Mouse (Mus musculus): Measurements from ENCODE around the gene Pdcd11.
A peak's percentile ranks its signal among the peaks of the same experiment; 100 is the strongest.
"Not testable (repeated sequence)": the region's sequence is repeated elsewhere in the genome, so short reads cannot be mapped to it uniquely, and the experiment has no call there.

Gene Pdcd11

GRCm38 (mm10) chr19:47128835-47129234, 38.3 kb downstream of the Pdcd11 start:
- DNase-seq: no peak

- no peak for DNase-seq
These were observed 40.1 kb downstream of the Pdcd11 start for GRCm38 (mm10) chr19:47130551-47131125.

- DNase-seq: peak; percentile 22
These were observed 42.6 kb downstream of the Pdcd11 start for GRCm38 (mm10) chr19:47133161-47133560.

GRCm38 (mm10) chr19:47135568-47135967, 45.0 kb downstream of the Pdcd11 start:
- DNase-seq: no peak

- no peak for DNase-seq
These were observed 45.6 kb downstream of the Pdcd11 start for GRCm38 (mm10) chr19:47136170-47136569.

- peak; percentile 54 for DNase-seq
These were observed 46.5 kb downstream of the Pdcd11 start for GRCm38 (mm10) chr19:47137051-47137581.

- DNase-seq: peak; percentile 43
These were observed 47.3 kb downstream of the Pdcd11 start, which contains the start of gene Calhm2 for GRCm38 (mm10) chr19:47137771-47138421. Gene Calhm2, minus strand, starts transcription at chr19:47138294.

GRCm38 (mm10) chr19:47139611-47140010, 49.0 kb downstream of the Pdcd11 start:
- not testable (repeated sequence) for DNase-seq

- DNase-seq: no peak
These were observed 51.9 kb downstream of the Pdcd11 start for GRCm38 (mm10) chr19:47142438-47142837.

GRCm38 (mm10) chr19:47144154-47144553, 53.6 kb downstream of the Pdcd11 start, which contains the start of gene Calhm1:
Gene Calhm1, minus strand, starts transcription at chr19:47144254.
- DNase-seq: no peak

GRCm38 (mm10) chr19:47148267-47148847, 57.8 kb downstream of the Pdcd11 start:
- no peak for DNase-seq

GRCm38 (mm10) chr19:47149854-47150253, 59.3 kb downstream of the Pdcd11 start:
- no peak for DNase-seq

- no peak for DNase-seq
These were observed 60.9 kb downstream of the Pdcd11 start for GRCm38 (mm10) chr19:47151332-47152061.

- no peak for DNase-seq
These were observed 61.4 kb downstream of the Pdcd11 start for GRCm38 (mm10) chr19:47152062-47152369.

GRCm38 (mm10) chr19:47153767-47154166, 63.2 kb downstream of the Pdcd11 start:
- DNase-seq: no peak

GRCm38 (mm10) chr19:47157664-47158063, 67.1 kb downstream of the Pdcd11 start, which contains the start of gene Calhm3:
Gene Calhm3, minus strand, starts transcription at chr19:47157764.
- no peak for DNase-seq

- DNase-seq: no peak
These were observed 71.1 kb downstream of the Pdcd11 start for GRCm38 (mm10) chr19:47161669-47162068.

- no peak for DNase-seq
These were observed 72.7 kb downstream of the Pdcd11 start for GRCm38 (mm10) chr19:47163176-47163744.

GRCm38 (mm10) chr19:47166758-47167157, 76.2 kb downstream of the Pdcd11 start:
- DNase-seq: no peak

- no peak for DNase-seq
These were observed 77.1 kb downstream of the Pdcd11 start for GRCm38 (mm10) chr19:47167617-47168214.

GRCm38 (mm10) chr19:47168223-47168622, 77.7 kb downstream of the Pdcd11 start:
- DNase-seq: no peak

- DNase-seq: peak; percentile 79
These were observed 78.3 kb downstream of the Pdcd11 start for GRCm38 (mm10) chr19:47168793-47169412.
